In genomic region chr3:131511616-131512015, GRCm38 (mm10) we compare ENCODE assay signal across 16 mouse cellular contexts. TPM values are rescaled to one million over a fixed set of nuclear protein-coding genes. Genes with fewer than 3 reads are reported as not detected.
DNase-seq lines count a peak whose midpoint lies in the region; ATAC-seq lines count a peak whose summit lies in the region.
"Had no signal": no experiment of that assay in that cellular context is flagged by ENCODE, and none has a peak within 500 bp of the region (broad histone marks: within the 10 kb centered on the region; RNA-seq: fewer than 3 reads in every experiment).

No protein-coding gene starts in this region.

- no peak overlapping the region for H3K27ac ChIP-seq in kidney, embryonic 16.5 days (ENCODE audit: low read length)
- no peak overlapping the region for H3K27ac ChIP-seq in midbrain, embryonic 11.5 days (ENCODE audit: low read depth, low read length)
- no peak overlapping the region for H3K27ac ChIP-seq in midbrain, embryonic 15.5 days
- H3K27ac ChIP-seq: embryonic facial prominence, embryonic 15.5 days; hindbrain, embryonic 12.5 days; limb, embryonic 15.5 days had no signal

- no peak for ATAC-seq in kidney, embryonic 16.5 days (ENCODE audit: low FRiP score, low TSS enrichment)
- ATAC-seq in midbrain, embryonic 11.5 days (ENCODE audit: low FRiP score): no peak
- ATAC-seq in midbrain, embryonic 15.5 days (replicated peaks): no peak
- ATAC-seq: forebrain, embryonic 14.5 days had no signal

- no peaks in the 10 kb centered on the region for H3K36me3 ChIP-seq in kidney, embryonic 16.5 days (ENCODE audit: insufficient read depth, low read length)
- no peaks in the 10 kb centered on the region for H3K36me3 ChIP-seq in midbrain, embryonic 11.5 days (ENCODE audit: control insufficient read depth, insufficient read depth, low read length)
- no peaks in the 10 kb centered on the region for H3K36me3 ChIP-seq in midbrain, embryonic 15.5 days (replicated peaks)
- H3K36me3 ChIP-seq: embryonic facial prominence, embryonic 15.5 days; heart, embryonic 12.5 days; hindbrain, embryonic 12.5 days; limb, embryonic 15.5 days had no signal

- H3K4me1 ChIP-seq in kidney, embryonic 16.5 days (ENCODE audit: insufficient read depth, low read length): no peaks in the 10 kb centered on the region
- H3K4me1 ChIP-seq in midbrain, embryonic 11.5 days (ENCODE audit: control insufficient read depth, insufficient read depth, low read length): no peaks in the 10 kb centered on the region
- H3K4me1 ChIP-seq in midbrain, embryonic 15.5 days: no peaks in the 10 kb centered on the region
- H3K4me1 ChIP-seq: embryonic facial prominence, embryonic 15.5 days; heart, embryonic 12.5 days; hindbrain, embryonic 12.5 days; limb, embryonic 15.5 days had no signal

- WGBS in kidney, embryonic 16.5 days: 48% methylated on average over 8 of the region's 8 CpGs
- WGBS in midbrain, embryonic 11.5 days: 68% methylated on average over 8 of the region's 8 CpGs
- 65% methylated on average over 8 of the region's 8 CpGs for WGBS in midbrain, embryonic 15.5 days

- no peaks in the 10 kb centered on the region for H3K27me3 ChIP-seq in kidney, embryonic 16.5 days (ENCODE audit: insufficient read depth, low read length)
- H3K27me3 ChIP-seq in midbrain, embryonic 11.5 days (ENCODE audit: control insufficient read depth, insufficient read depth, low read length): no peaks in the 10 kb centered on the region
- no peaks in the 10 kb centered on the region for H3K27me3 ChIP-seq in midbrain, embryonic 15.5 days (replicated peaks)
- H3K27me3 ChIP-seq: embryonic facial prominence, embryonic 15.5 days; heart, embryonic 12.5 days; hindbrain, embryonic 12.5 days; limb, embryonic 15.5 days had no signal

- H3K4me3 ChIP-seq in kidney, embryonic 16.5 days (ENCODE audit: low read length): no peak overlapping the region
- H3K4me3 ChIP-seq in midbrain, embryonic 11.5 days (ENCODE audit: low read depth, low read length): no peak overlapping the region
- no peak overlapping the region for H3K4me3 ChIP-seq in midbrain, embryonic 15.5 days
- H3K4me3 ChIP-seq: embryonic facial prominence, embryonic 15.5 days; heart, embryonic 12.5 days; hindbrain, embryonic 12.5 days; limb, embryonic 15.5 days had no signal

- H3K9me3 ChIP-seq in kidney, embryonic 16.5 days (ENCODE audit: low read length): no peaks in the 10 kb centered on the region
- H3K9me3 ChIP-seq in midbrain, embryonic 11.5 days (ENCODE audit: control insufficient read depth, low read length): no peaks in the 10 kb centered on the region
- no peaks in the 10 kb centered on the region for H3K9me3 ChIP-seq in midbrain, embryonic 15.5 days
- H3K9me3 ChIP-seq: embryonic facial prominence, embryonic 15.5 days; heart, embryonic 12.5 days; hindbrain, embryonic 12.5 days; limb, embryonic 15.5 days had no signal

- DNase-seq in adrenal gland, postnatal 10 days: peak; percentile 16
- DNase-seq in adrenal gland, postnatal 4 days (ENCODE audit: low spot score in 2 of 2): no peak
- DNase-seq in kidney, postnatal 25 days: peak; percentile 43 to 48
- DNase-seq in midbrain, embryonic 11.5 days (ENCODE audit: low spot score, missing footprints): peak; percentile 60
- no peak for DNase-seq in urinary bladder, postnatal 10 days (ENCODE audit: low spot score)
- no peak for DNase-seq in T-cell, adult 2 months (ENCODE audit: low spot score)
- DNase-seq: cerebellum, postnatal 25 days; gastrocnemius, postnatal 10 days had no signal

- H3K9ac ChIP-seq in kidney, embryonic 16.5 days (replicated peaks; ENCODE audit: low read length): no peak overlapping the region
- H3K9ac ChIP-seq in midbrain, embryonic 11.5 days (ENCODE audit: low read length): no peak overlapping the region
- no peak overlapping the region for H3K9ac ChIP-seq in midbrain, embryonic 15.5 days
- H3K9ac ChIP-seq: embryonic facial prominence, embryonic 15.5 days; heart, embryonic 12.5 days; hindbrain, embryonic 12.5 days; limb, embryonic 15.5 days had no signal

- H3K4me2 ChIP-seq in kidney, embryonic 16.5 days (replicated peaks; ENCODE audit: low read depth, low read length): no peak overlapping the region
- H3K4me2 ChIP-seq in midbrain, embryonic 11.5 days: no peak overlapping the region
- no peak overlapping the region for H3K4me2 ChIP-seq in midbrain, embryonic 15.5 days
- H3K4me2 ChIP-seq: embryonic facial prominence, embryonic 15.5 days; heart, embryonic 12.5 days; hindbrain, embryonic 12.5 days; limb, embryonic 15.5 days had no signal

RNA-seq across cellular contexts. Expression of gene Sgms2, which starts 20.4 kb away (rescaled TPM):
- total RNA-seq in adrenal gland, postnatal 10 days (2021): 10 to 100 TPM in 1 of 2 experiments, 1 to 10 TPM in 1; 5.4 to 13.8 TPM
- total RNA-seq in adrenal gland, postnatal 4 days (2021): 1 to 10 TPM; 8.9 to 9.8 TPM
- 11.1 and 13.2 TPM in 2 replicates for polyA plus RNA-seq in kidney, embryonic 16.5 days (2015; fragmentation: Nextera tagmentation; extraction: Ambion mirVana)
- polyA plus RNA-seq in midbrain, embryonic 11.5 days (2014; fragmentation: Nextera tagmentation; extraction: Ambion mirVana): 0.70 and 1.1 TPM in 2 replicates
- 1.4 TPM in 2 replicates for polyA plus RNA-seq in midbrain, embryonic 15.5 days (2015; fragmentation: Nextera tagmentation; extraction: Ambion mirVana)
- total RNA-seq: megakaryocyte-erythroid progenitor cell, adult 5-6 weeks had no signal

RNA-seq across cellular contexts. Expression of gene Papss1, which starts 53.0 kb away (rescaled TPM):
- total RNA-seq in adrenal gland, postnatal 10 days (2021): 10 to 100 TPM; 42.2 to 48.9 TPM
- 10 to 100 TPM; 73.5 to 82.0 TPM for total RNA-seq in adrenal gland, postnatal 4 days (2021)
- polyA plus RNA-seq in kidney, embryonic 16.5 days (2015; fragmentation: Nextera tagmentation; extraction: Ambion mirVana): 115 and 124 TPM in 2 replicates
- 72.5 and 82.4 TPM in 2 replicates for polyA plus RNA-seq in midbrain, embryonic 11.5 days (2014; fragmentation: Nextera tagmentation; extraction: Ambion mirVana)
- polyA plus RNA-seq in midbrain, embryonic 15.5 days (2015; fragmentation: Nextera tagmentation; extraction: Ambion mirVana): 117 and 124 TPM in 2 replicates

Comparison
In these comparisons a context has a peak if more than half of its experiments do, and no peak if none do; other contexts are left out.
1. DNase-seq: peak in adrenal gland, postnatal 10 days (single experiment), kidney, postnatal 25 days (2 of 2) and midbrain, embryonic 11.5 days (single experiment); none in adrenal gland, postnatal 4 days (0 of 2), urinary bladder, postnatal 10 days (single experiment) and T-cell, adult 2 months (single experiment).